Mouse (Mus musculus) myocyte (in vitro differentiated cells): Measurements from ENCODE around the gene Tnip1. TPM values are rescaled to one million over a fixed set of nuclear protein-coding genes. Genes with fewer than 3 reads are reported as not detected.
"Not testable (repeated sequence)": the region's sequence is repeated elsewhere in the genome, so short reads cannot be mapped to it uniquely, and the experiment has no call there.

Source experiments
- H3K27me3 ChIP-seq: one replicate; pipeline ENCODE4 v1.6.1; 2011; ENCODE audit not compliant: control insufficient read depth, insufficient read depth, insufficient read length
- H3K36me3 ChIP-seq: one replicate; pipeline ENCODE4 v1.6.1; 2011; ENCODE audit not compliant: control insufficient read depth, insufficient read depth
- H3K4me2 ChIP-seq: one replicate; pipeline ENCODE4 v1.6.1; 2011; ENCODE audit warnings: low read depth, control low read depth
- H3K4me3 ChIP-seq: one replicate; pipeline ENCODE4 v1.5.1; 2011; ENCODE audit warnings: mild to moderate bottlenecking, control low read depth, moderate library complexity
- H3K79me2 ChIP-seq: one replicate; pipeline ENCODE4 v1.6.1; 2011; ENCODE audit not compliant: control insufficient read depth, insufficient read depth
- H3ac ChIP-seq: one replicate; pipeline ENCODE4 v1.6.1; 2011; ENCODE audit not compliant: control insufficient read depth, insufficient read length
- CEBPB ChIP-seq: IDR thresholded peaks from 2 replicates; pipeline ENCODE4 v1.6.1; 2011; ENCODE audit warnings: mild to moderate bottlenecking, moderate library complexity; ENCODE audit not compliant: poor library complexity, insufficient read depth, severe bottlenecking
- E2F4 ChIP-seq: IDR thresholded peaks from one replicate; pipeline ENCODE4 v1.6.1; 2011; ENCODE audit warnings: mild to moderate bottlenecking, control low read depth, moderate library complexity; ENCODE audit not compliant: insufficient read depth
- MAX ChIP-seq: IDR thresholded peaks from one replicate; pipeline ENCODE4 v1.6.1; 2011; ENCODE audit warnings: low read depth, mild to moderate bottlenecking, control low read depth
- MYOD1 ChIP-seq, 3 experiments: IDR thresholded peaks; one replicate each; pipeline ENCODE4 v1.6.1; 2011; ENCODE audit warnings: control low read depth in 2 of 3, low read depth in 2 of 3, mild to moderate bottlenecking in 2 of 3, moderate library complexity in 1 of 3; ENCODE audit not compliant: insufficient read length in 2 of 3, control insufficient read depth in 1 of 3
- MYOG ChIP-seq, 3 experiments: IDR thresholded peaks; one replicate each; pipeline ENCODE4 v1.6.1; 2011; ENCODE audit warnings: control low read depth in 2 of 3, low read depth in 2 of 3, mild to moderate bottlenecking in 2 of 3; ENCODE audit not compliant: insufficient read length in 2 of 3, control insufficient read depth in 1 of 3, insufficient read depth in 1 of 3
- POLR2A ChIP-seq: IDR thresholded peaks from one replicate; pipeline ENCODE4 v1.6.1; 2011; ENCODE audit warnings: low read depth, mild to moderate bottlenecking, control low read depth, moderate library complexity; ENCODE audit not compliant: insufficient read length
- POLR2AphosphoS2 ChIP-seq: IDR thresholded peaks from one replicate; pipeline ENCODE4 v1.6.1; 2011; ENCODE audit warnings: low read depth, control low read depth; ENCODE audit not compliant: insufficient read length
- REST ChIP-seq: IDR thresholded peaks from one replicate; pipeline ENCODE4 v1.6.1; 2011; ENCODE audit warnings: mild to moderate bottlenecking, control low read depth, moderate library complexity; ENCODE audit not compliant: insufficient read depth, insufficient read length
- SRF ChIP-seq: IDR thresholded peaks from one replicate; pipeline ENCODE4 v1.6.1; 2011; ENCODE audit warnings: low read depth; ENCODE audit not compliant: control insufficient read depth, insufficient read length
- TCF12 ChIP-seq: IDR thresholded peaks from one replicate; pipeline ENCODE4 v1.6.1; 2011; ENCODE audit warnings: mild to moderate bottlenecking, control low read depth; ENCODE audit not compliant: poor library complexity, insufficient read depth, severe bottlenecking
- TCF3 ChIP-seq: IDR thresholded peaks from one replicate; pipeline ENCODE4 v1.6.1; 2011; ENCODE audit warnings: low read depth, control low read depth; ENCODE audit not compliant: insufficient read length
- USF1 ChIP-seq: IDR thresholded peaks from one replicate; pipeline ENCODE4 v1.6.1; 2011; ENCODE audit warnings: low read depth, mild to moderate bottlenecking, control low read depth, moderate library complexity
- polyA plus RNA-seq: library from polyadenylated mRNA; unstranded; fragments of >200 nt; fragmentation: generic; extraction: Trizol; gene quantifications from one replicate; pipeline ENCODE4 v1.2.1, GENCODE M21; 2012; ENCODE audit warnings: missing spikeins

The Tnip1 gene
- polyA plus RNA-seq, 1 experiment, result 34.5 TPM

GRCm38 (mm10) chr11:54897470-54897869 lies 65.2 kb downstream of the Tnip1 start:
- H3K4me2 ChIP-seq, result no peak overlapping the region
- H3K36me3 ChIP-seq, result no peaks in the 10 kb centered on the region
- H3K79me2 ChIP-seq, result no peaks in the 10 kb centered on the region
- H3ac ChIP-seq, result no peak overlapping the region
- no peak overlapping the region for H3K4me3 ChIP-seq
- H3K27me3 ChIP-seq, result no peaks in the 10 kb centered on the region
- TF ChIP-seq REST (no peak), MYOD1 (IDR thresholded peaks at IDR 0.05; ENCODE audit: control insufficient read depth in 1 of 3, insufficient read length in 2 of 3, low read depth in 2 of 3) (peak in 1 of 3 experiments; percentile 25), E2F4 (no peak), MYOG (IDR thresholded peaks at IDR 0.05; ENCODE audit: control insufficient read depth in 1 of 3, insufficient read depth in 1 of 3, insufficient read length in 2 of 3, low read depth in 2 of 3) (no peak), USF1 (no peak), MAX (no peak), TCF12 (no peak), SRF (no peak), TCF3 (no peak), POLR2AphosphoS2 (no peak), CEBPB (peak; percentile 38; the same call in 1 of the 2 replicates), POLR2A (no peak)

- H3K4me2 ChIP-seq, H3K36me3 ChIP-seq, H3K79me2 ChIP-seq, H3ac ChIP-seq, H3K27me3 ChIP-seq, H3K4me3 ChIP-seq: not testable (repeated sequence)
Measured at GRCm38 (mm10) chr11:54896646-54897045, 66.1 kb downstream of the Tnip1 start.

- TF ChIP-seq CEBPB (no peak), MYOD1 (IDR thresholded peaks at IDR 0.05; ENCODE audit: control insufficient read depth in 1 of 3, insufficient read length in 2 of 3, low read depth in 2 of 3) (no peak)
- Histone ChIP-seq H3K4me3 (no peak overlapping the region), H3K36me3 (no peaks in the 10 kb centered on the region), H3ac (no peak overlapping the region), H3K4me2 (no peak overlapping the region), H3K79me2 (no peaks in the 10 kb centered on the region), H3K27me3 (no peaks in the 10 kb centered on the region)
Measured at GRCm38 (mm10) chr11:54894589-54894988, 68.1 kb downstream of the Tnip1 start.

- Histone ChIP-seq H3ac (no peak overlapping the region), H3K79me2 (no peaks in the 10 kb centered on the region), H3K4me3 (no peak overlapping the region), H3K36me3 (no peaks in the 10 kb centered on the region), H3K27me3 (no peaks in the 10 kb centered on the region), H3K4me2 (no peak overlapping the region)
- no peak for TF ChIP-seq POLR2AphosphoS2
- no peak for TF ChIP-seq POLR2A
- TF ChIP-seq USF1, result no peak
- no peak for TF ChIP-seq MAX
- TF ChIP-seq TCF12, result no peak
- TF ChIP-seq E2F4, result no peak
- no peak for TF ChIP-seq REST
- no peak for TF ChIP-seq SRF
- no peak for TF ChIP-seq TCF3
- TF ChIP-seq CEBPB, result no peak
Measured at GRCm38 (mm10) chr11:54892091-54892490, 70.6 kb downstream of the Tnip1 start.

- Histone ChIP-seq H3K4me2 (no peak overlapping the region), H3K4me3 (no peak overlapping the region), H3K79me2 (no peaks in the 10 kb centered on the region), H3K36me3 (no peaks in the 10 kb centered on the region), H3K27me3 (no peaks in the 10 kb centered on the region), H3ac (no peak overlapping the region)
- TF ChIP-seq SRF, result no peak
- no peak for TF ChIP-seq REST
- no peak for TF ChIP-seq MYOG (IDR thresholded peaks at IDR 0.05; ENCODE audit: control insufficient read depth in 1 of 3, insufficient read depth in 1 of 3, insufficient read length in 2 of 3, low read depth in 2 of 3)
- no peak for TF ChIP-seq MAX
- TF ChIP-seq TCF12, result no peak
- no peak for TF ChIP-seq USF1
- no peak for TF ChIP-seq TCF3
- TF ChIP-seq E2F4, result no peak
- TF ChIP-seq MYOD1 (IDR thresholded peaks at IDR 0.05; ENCODE audit: control insufficient read depth in 1 of 3, insufficient read length in 2 of 3, low read depth in 2 of 3), result no peak
- no peak for TF ChIP-seq POLR2A
- no peak for TF ChIP-seq CEBPB
Measured at GRCm38 (mm10) chr11:54891341-54891740, 71.4 kb downstream of the Tnip1 start.

GRCm38 (mm10) chr11:54887927-54888326 lies 74.8 kb downstream of the Tnip1 start:
- Histone ChIP-seq H3K4me2 (no peak overlapping the region), H3K79me2 (no peaks in the 10 kb centered on the region), H3K27me3 (no peaks in the 10 kb centered on the region), H3K4me3 (no peak overlapping the region), H3ac (no peak overlapping the region), H3K36me3 (no peaks in the 10 kb centered on the region)
- TF ChIP-seq REST, result no peak
- TF ChIP-seq POLR2A, result no peak
- no peak for TF ChIP-seq SRF
- no peak for TF ChIP-seq MAX
- TF ChIP-seq CEBPB, result no peak
- peak in 2 of 3 experiments; percentile 66 to 73 for TF ChIP-seq MYOD1 (IDR thresholded peaks at IDR 0.05; ENCODE audit: control insufficient read depth in 1 of 3, insufficient read length in 2 of 3, low read depth in 2 of 3)
- TF ChIP-seq POLR2AphosphoS2, result no peak
- TF ChIP-seq TCF12, result no peak
- TF ChIP-seq E2F4, result no peak
- no peak for TF ChIP-seq USF1
- TF ChIP-seq TCF3, result peak; percentile 53
- TF ChIP-seq MYOG (IDR thresholded peaks at IDR 0.05; ENCODE audit: control insufficient read depth in 1 of 3, insufficient read depth in 1 of 3, insufficient read length in 2 of 3, low read depth in 2 of 3), result peak; percentile 43 to 86 (median 58)
